Mouse (Mus musculus): ENCODE data around the gene Fli1. TPM values are rescaled to one million over a fixed set of nuclear protein-coding genes. Genes with fewer than 3 reads are reported as not detected.

Fli1 gene
- polyA plus RNA-seq, 1 experiment from 2014 or later: 3.6 TPM

DNA sequence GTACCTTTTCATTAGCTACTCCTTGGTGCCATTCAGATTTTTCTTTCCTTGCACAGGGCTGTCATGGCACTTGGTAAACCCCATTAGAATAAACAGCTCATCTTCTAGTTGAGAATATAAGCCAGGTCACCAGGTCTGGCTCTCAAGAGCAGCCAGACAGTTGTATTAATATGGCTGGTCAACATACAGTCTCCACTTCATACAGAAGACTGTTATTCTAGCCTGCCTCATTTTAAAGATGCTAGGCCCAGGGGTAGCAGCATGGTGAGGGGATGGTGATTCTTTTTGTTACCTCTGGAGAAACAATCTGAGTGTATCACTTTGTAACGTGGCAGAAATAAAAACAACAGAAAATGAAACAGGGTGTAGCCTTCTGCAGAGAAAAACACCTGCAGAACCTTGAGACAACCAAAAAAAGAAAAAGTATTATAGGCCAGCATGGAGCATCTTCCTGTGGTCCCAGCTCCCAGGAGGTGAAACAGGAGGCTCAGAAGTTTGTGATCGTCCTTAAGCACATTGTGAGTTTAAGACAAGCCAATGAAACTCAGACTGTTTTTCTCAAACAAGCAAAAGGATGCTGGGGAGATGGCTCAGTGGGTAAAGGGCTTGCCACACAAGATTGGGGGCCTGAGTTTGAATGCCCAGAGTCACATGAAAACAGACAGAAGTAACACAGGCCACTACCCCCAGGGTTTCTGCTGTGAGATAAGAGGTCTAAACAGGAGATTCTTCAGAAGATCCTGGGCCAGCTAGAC, 7.3 kb downstream of the Fli1 start:
- Histone ChIP-seq H3K4me3 (ENCODE audit: low read depth, low read length) (no peak overlapping the region), H3K4me2 (ENCODE audit: low read depth, low read length) (no peak overlapping the region), H3K36me3 (ENCODE audit: control insufficient read depth, insufficient read depth, low read length) (no peaks in the 10 kb centered on the region), H3K9me3 (ENCODE audit: control insufficient read depth, low read length) (no peaks in the 10 kb centered on the region), H3K9ac (replicated peaks; ENCODE audit: low read depth, low read length) (no peak overlapping the region), H3K4me1 (ENCODE audit: control insufficient read depth, insufficient read depth, low read length) (peaks cover 5% of the 10 kb centered on the region; the same call in 1 of the 2 replicates), H3K27ac (ENCODE audit: low read depth, low read length) (no peak overlapping the region), H3K27me3 (ENCODE audit: control insufficient read depth, insufficient read depth, low read length) (peaks cover 7% of the 10 kb centered on the region)
- 74% methylated on average over 2 of the region's 2 CpGs for WGBS
- ATAC-seq (ENCODE audit: low read depth): no peak

DNA sequence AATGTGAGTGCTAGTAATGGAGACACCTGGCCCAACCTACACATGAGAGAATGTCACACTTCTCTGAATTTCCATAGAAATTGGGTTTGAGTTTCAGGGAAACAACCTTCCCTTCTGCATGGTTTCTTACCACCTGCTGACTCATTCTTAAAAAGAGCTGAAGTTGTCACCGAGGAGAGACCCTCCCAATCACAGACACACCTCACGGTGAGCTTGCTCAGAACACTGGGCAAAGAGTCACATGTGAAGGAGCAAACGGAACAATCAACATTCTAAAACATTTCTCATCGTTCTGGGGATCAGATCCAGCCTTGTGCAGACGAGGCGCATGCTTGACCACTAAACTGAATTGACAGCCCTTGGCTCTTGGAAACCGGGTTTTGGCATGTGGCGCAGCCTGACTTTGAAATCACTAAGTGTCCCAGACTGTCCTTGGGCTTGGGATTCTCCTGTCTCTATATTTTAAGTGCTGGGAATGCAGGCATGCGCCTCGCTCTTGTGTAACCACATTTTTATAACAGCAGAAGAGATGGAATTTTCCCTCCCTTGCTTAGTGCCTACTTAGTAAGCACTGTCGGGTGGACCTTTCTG, 8.5 kb downstream of the Fli1 start:
- H3K27me3 ChIP-seq (ENCODE audit: control insufficient read depth, insufficient read depth, low read length): peaks cover under 1% of the 10 kb centered on the region
- 85% methylated on average over 11 of the region's 11 CpGs for WGBS
- no peak overlapping the region for H3K4me2 ChIP-seq (ENCODE audit: low read depth, low read length)
- no peaks in the 10 kb centered on the region for H3K4me1 ChIP-seq (ENCODE audit: control insufficient read depth, insufficient read depth, low read length)
- H3K9ac ChIP-seq (replicated peaks; ENCODE audit: low read depth, low read length): no peak overlapping the region
- no peaks in the 10 kb centered on the region for H3K36me3 ChIP-seq (ENCODE audit: control insufficient read depth, insufficient read depth, low read length)
- no peaks in the 10 kb centered on the region for H3K9me3 ChIP-seq (ENCODE audit: control insufficient read depth, low read length)
- H3K4me3 ChIP-seq (ENCODE audit: low read depth, low read length): no peak overlapping the region
- no peak overlapping the region for H3K27ac ChIP-seq (ENCODE audit: low read depth, low read length)
- ATAC-seq (ENCODE audit: low read depth): no peak

DNA sequence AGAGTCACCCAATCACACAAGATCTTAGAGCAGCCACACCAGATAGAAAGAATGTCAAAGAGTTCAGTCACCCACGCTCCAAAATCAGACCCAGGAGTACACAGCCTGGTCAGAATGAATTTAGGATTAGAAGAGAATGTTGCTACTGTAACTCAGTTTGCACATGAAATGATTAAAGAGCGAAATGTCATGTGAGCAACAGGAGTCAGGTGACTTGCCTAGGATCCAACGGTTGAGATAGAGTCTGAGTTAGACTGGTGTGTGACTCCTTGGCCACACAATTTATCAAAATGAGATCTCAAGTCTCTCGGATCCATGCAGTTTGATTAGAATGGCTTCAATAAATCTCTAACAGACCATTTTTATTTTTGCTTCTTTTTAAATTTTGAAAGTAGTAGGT, 11.1 kb downstream of the Fli1 start:
- Histone ChIP-seq H3K4me2 (ENCODE audit: low read depth, low read length) (no peak overlapping the region), H3K36me3 (ENCODE audit: control insufficient read depth, insufficient read depth, low read length) (no peaks in the 10 kb centered on the region), H3K4me3 (ENCODE audit: low read depth, low read length) (no peak overlapping the region), H3K4me1 (ENCODE audit: control insufficient read depth, insufficient read depth, low read length) (no peaks in the 10 kb centered on the region), H3K9me3 (ENCODE audit: control insufficient read depth, low read length) (no peaks in the 10 kb centered on the region), H3K27ac (ENCODE audit: low read depth, low read length) (no peak overlapping the region), H3K27me3 (ENCODE audit: control insufficient read depth, insufficient read depth, low read length) (no peaks in the 10 kb centered on the region), H3K9ac (replicated peaks; ENCODE audit: low read depth, low read length) (no peak overlapping the region)
- 89% methylated on average over 4 of the region's 4 CpGs for WGBS
- ATAC-seq (ENCODE audit: low read depth): no peak

DNA sequence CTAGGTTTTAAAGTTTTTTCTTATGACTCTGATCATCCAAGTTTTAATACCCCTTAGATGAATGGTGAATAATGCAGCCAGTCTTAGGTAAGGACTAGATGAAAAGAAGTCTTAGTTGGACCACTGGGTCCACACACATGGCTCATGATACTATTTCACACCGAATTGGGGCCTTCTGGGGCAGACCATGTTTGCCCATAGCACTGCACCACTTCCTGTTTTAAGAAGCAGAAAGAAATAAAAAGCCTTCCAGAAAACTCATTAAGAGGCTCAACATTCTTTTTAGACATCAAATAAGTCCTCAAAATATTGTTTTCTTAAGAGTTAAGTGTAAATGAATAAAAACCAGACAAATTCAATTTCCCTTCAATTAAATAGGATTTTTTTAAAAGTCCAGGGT, 11.7 kb downstream of the Fli1 start:
- Histone ChIP-seq H3K36me3 (ENCODE audit: control insufficient read depth, insufficient read depth, low read length) (no peaks in the 10 kb centered on the region), H3K4me2 (ENCODE audit: low read depth, low read length) (no peak overlapping the region), H3K4me1 (ENCODE audit: control insufficient read depth, insufficient read depth, low read length) (no peaks in the 10 kb centered on the region), H3K9me3 (ENCODE audit: control insufficient read depth, low read length) (no peaks in the 10 kb centered on the region), H3K9ac (replicated peaks; ENCODE audit: low read depth, low read length) (no peak overlapping the region), H3K4me3 (ENCODE audit: low read depth, low read length) (no peak overlapping the region), H3K27ac (ENCODE audit: low read depth, low read length) (no peak overlapping the region), H3K27me3 (ENCODE audit: control insufficient read depth, insufficient read depth, low read length) (no peaks in the 10 kb centered on the region)
- no peak for ATAC-seq (ENCODE audit: low read depth)
- WGBS: 77% methylated on average over 1 of the region's 1 CpGs

DNA sequence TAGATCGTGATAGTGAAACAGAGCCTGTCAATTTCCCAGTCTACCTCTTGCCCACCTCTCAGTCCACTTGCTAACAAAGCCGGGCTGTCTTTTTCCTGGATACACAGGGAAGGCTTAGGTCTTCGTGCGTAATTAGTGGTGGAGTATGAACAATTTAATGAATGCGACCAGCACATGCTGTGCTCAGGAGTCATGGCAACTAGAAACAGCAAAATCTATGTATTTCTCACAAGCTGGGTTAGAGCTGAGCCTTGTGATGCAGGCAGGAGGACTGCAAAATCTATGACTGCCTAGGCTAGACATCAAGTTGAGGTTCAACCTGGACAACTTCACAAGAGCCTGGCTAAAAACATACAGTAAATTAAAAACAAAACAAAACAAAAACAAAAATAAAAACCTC, 12.5 kb downstream of the Fli1 start:
- Histone ChIP-seq H3K4me3 (ENCODE audit: low read depth, low read length) (no peak overlapping the region), H3K27ac (ENCODE audit: low read depth, low read length) (no peak overlapping the region), H3K9me3 (ENCODE audit: control insufficient read depth, low read length) (no peaks in the 10 kb centered on the region), H3K4me2 (ENCODE audit: low read depth, low read length) (no peak overlapping the region), H3K36me3 (ENCODE audit: control insufficient read depth, insufficient read depth, low read length) (no peaks in the 10 kb centered on the region), H3K4me1 (ENCODE audit: control insufficient read depth, insufficient read depth, low read length) (no peaks in the 10 kb centered on the region), H3K27me3 (ENCODE audit: control insufficient read depth, insufficient read depth, low read length) (no peaks in the 10 kb centered on the region), H3K9ac (replicated peaks; ENCODE audit: low read depth, low read length) (no peak overlapping the region)
- 67% methylated on average over 5 of the region's 5 CpGs for WGBS
- ATAC-seq (ENCODE audit: low read depth): no peak

DNA sequence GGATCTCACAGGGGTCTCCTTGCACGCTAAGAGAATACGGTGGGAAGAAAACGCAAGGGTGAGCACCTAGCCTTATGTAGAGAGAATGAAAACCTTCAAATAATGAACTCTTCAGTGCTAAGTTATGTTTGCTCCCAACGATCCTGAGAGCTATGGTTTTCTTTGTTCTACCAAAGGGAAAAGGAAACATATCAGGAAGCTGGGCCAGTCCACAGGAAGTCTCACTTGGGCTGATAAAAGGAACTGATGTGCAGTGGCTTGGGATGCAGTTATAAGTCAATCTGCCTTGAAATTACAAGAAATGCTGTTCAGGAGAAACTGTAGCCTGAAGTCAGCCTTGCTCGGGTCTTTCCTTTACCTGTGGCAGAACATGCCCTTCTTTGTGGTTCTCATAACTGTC, 13.1 kb downstream of the Fli1 start:
- WGBS: 87% methylated on average over 5 of the region's 5 CpGs
- no peak overlapping the region for H3K9ac ChIP-seq (replicated peaks; ENCODE audit: low read depth, low read length)
- no peaks in the 10 kb centered on the region for H3K4me1 ChIP-seq (ENCODE audit: control insufficient read depth, insufficient read depth, low read length)
- H3K27me3 ChIP-seq (ENCODE audit: control insufficient read depth, insufficient read depth, low read length): no peaks in the 10 kb centered on the region
- ATAC-seq (ENCODE audit: low read depth): no peak
- H3K4me2 ChIP-seq (ENCODE audit: low read depth, low read length): no peak overlapping the region
- H3K4me3 ChIP-seq (ENCODE audit: low read depth, low read length): no peak overlapping the region
- no peaks in the 10 kb centered on the region for H3K9me3 ChIP-seq (ENCODE audit: control insufficient read depth, low read length)
- H3K27ac ChIP-seq (ENCODE audit: low read depth, low read length): no peak overlapping the region
- H3K36me3 ChIP-seq (ENCODE audit: control insufficient read depth, insufficient read depth, low read length): no peaks in the 10 kb centered on the region

DNA sequence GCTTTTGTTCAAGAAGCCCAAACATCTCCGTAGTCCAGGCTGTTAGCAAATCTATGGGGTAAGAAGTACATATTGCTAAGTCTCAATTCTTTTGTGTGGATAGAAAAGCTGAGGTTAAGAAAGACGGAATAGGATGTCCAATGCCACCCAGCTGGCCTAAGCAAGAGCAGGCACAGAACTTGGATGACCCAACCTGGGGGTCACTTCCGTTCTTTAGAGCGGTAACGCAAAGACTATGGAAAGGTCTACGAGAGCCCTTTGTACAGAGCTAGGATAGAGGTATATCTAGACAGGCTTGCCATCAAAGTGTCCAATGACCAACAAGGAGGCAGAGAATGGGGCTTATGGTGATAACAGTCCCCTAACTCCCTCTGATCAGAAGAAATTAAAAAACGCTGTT, 15.3 kb downstream of the Fli1 start:
- Histone ChIP-seq H3K4me1 (ENCODE audit: control insufficient read depth, insufficient read depth, low read length) (no peaks in the 10 kb centered on the region), H3K4me2 (ENCODE audit: low read depth, low read length) (no peak overlapping the region), H3K9me3 (ENCODE audit: control insufficient read depth, low read length) (no peaks in the 10 kb centered on the region), H3K27me3 (ENCODE audit: control insufficient read depth, insufficient read depth, low read length) (no peaks in the 10 kb centered on the region), H3K27ac (ENCODE audit: low read depth, low read length) (no peak overlapping the region), H3K9ac (replicated peaks; ENCODE audit: low read depth, low read length) (no peak overlapping the region), H3K4me3 (ENCODE audit: low read depth, low read length) (no peak overlapping the region), H3K36me3 (ENCODE audit: control insufficient read depth, insufficient read depth, low read length) (no peaks in the 10 kb centered on the region)
- 94% methylated on average over 7 of the region's 7 CpGs for WGBS
- ATAC-seq (ENCODE audit: low read depth): no peak

DNA sequence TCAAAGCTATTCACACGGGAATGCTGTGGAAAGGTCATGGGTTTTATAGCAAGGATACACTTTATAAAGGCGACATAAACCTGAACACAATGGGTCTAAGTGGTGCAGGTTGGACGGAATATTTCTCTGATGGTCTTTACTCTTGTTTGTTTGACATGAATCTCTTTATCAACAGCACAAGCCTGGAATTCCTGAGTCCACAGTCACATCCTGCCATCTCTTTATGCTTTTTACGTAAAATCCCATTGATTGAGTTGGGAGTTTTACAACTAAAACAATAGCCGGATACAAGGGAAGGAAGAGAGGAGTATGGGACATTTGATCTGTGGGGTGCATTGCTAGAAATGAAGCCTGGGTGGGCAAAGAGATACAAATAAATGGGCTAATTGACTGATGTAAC, 16.9 kb downstream of the Fli1 start:
- no peak for ATAC-seq (ENCODE audit: low read depth)
- Histone ChIP-seq H3K27ac (ENCODE audit: low read depth, low read length) (no peak overlapping the region), H3K9me3 (ENCODE audit: control insufficient read depth, low read length) (no peaks in the 10 kb centered on the region), H3K36me3 (ENCODE audit: control insufficient read depth, insufficient read depth, low read length) (no peaks in the 10 kb centered on the region), H3K27me3 (ENCODE audit: control insufficient read depth, insufficient read depth, low read length) (no peaks in the 10 kb centered on the region), H3K4me1 (ENCODE audit: control insufficient read depth, insufficient read depth, low read length) (no peaks in the 10 kb centered on the region), H3K4me2 (ENCODE audit: low read depth, low read length) (no peak overlapping the region), H3K4me3 (ENCODE audit: low read depth, low read length) (no peak overlapping the region), H3K9ac (replicated peaks; ENCODE audit: low read depth, low read length) (no peak overlapping the region)
- 78% methylated on average over 5 of the region's 5 CpGs for WGBS

DNA sequence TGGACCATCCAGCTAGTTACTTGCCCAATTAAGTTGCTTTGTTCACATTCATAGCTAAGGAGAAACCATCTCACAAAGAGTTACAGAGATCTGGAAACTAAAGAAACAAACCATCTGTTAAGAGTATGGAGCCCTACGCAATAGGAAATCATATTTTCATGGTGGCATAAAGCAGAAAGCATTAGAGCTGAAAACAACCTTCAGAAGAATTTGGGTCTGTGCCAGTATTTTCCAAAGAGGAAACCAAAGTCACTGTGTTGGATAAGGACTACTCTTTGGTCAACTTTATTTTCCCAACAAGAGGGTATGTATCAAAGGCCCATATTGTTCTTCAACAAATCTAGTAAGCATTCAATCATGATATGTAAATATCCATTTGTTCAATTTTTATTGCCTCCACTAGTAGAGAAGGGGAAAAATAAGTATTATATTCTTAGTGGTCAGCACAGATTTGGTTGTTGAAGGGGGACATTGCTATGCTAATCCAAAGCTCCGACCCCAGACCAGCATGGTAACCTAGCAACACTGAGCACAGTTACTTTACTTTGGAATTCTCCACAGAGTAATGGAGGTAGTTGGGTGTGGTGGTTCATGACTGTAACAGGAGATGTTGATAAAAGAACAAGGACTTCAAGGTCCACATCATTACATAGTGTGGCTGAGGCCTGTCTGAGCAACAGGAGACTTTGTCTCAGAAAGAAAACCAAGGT, 20.0 kb downstream of the Fli1 start:
- no peak overlapping the region for H3K4me3 ChIP-seq (ENCODE audit: low read depth, low read length)
- H3K4me1 ChIP-seq (ENCODE audit: control insufficient read depth, insufficient read depth, low read length): no peaks in the 10 kb centered on the region
- WGBS: 65% methylated on average over 2 of the region's 2 CpGs

More for the DNA sequence above, 20.0 kb downstream of the Fli1 start:
- no peaks in the 10 kb centered on the region for H3K27me3 ChIP-seq (ENCODE audit: control insufficient read depth, insufficient read depth, low read length)
- H3K36me3 ChIP-seq (ENCODE audit: control insufficient read depth, insufficient read depth, low read length): no peaks in the 10 kb centered on the region
- no peak overlapping the region for H3K27ac ChIP-seq (ENCODE audit: low read depth, low read length)
- ATAC-seq (ENCODE audit: low read depth): no peak
- H3K9me3 ChIP-seq (ENCODE audit: control insufficient read depth, low read length): no peaks in the 10 kb centered on the region
- no peak overlapping the region for H3K9ac ChIP-seq (replicated peaks; ENCODE audit: low read depth, low read length)
- H3K4me2 ChIP-seq (ENCODE audit: low read depth, low read length): no peak overlapping the region

All from neural tube, embryonic 14.5 days (tissue).